In the genomic region with DNA sequence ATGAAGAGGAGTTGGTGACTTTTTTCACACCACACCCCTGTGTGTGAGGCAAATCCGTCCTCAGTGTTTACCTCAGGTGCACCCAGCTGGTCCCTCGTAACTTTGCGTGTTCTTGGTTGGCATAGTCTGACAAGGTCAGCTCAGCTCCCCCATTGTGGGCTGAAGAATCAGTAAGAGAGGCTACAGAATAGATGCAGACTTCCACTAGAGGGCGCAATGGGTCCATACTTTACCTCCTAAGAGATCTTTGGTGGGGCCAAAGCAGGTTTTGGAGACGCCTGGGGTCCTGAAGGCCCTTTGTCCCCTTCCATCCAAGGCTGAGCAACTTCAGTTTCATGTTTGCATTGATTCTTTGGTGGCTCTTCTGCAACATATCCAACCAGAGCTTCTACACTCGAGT, we compare ENCODE assay signal across 10 mouse cellular contexts. TPM values are rescaled to one million over a fixed set of nuclear protein-coding genes. Genes with fewer than 3 reads are reported as not detected.
DNase-seq lines count a peak whose midpoint lies in the region; ATAC-seq and TF ChIP-seq lines count a peak whose summit lies in the region.
"Had no signal": no experiment of that assay in that cellular context is flagged by ENCODE, and none has a peak within 500 bp of the region (broad histone marks: within the 10 kb centered on the region; RNA-seq: fewer than 3 reads in every experiment).

No protein-coding gene starts in this region.

- WGBS in neural tube, embryonic 15.5 days: 23% methylated on average over 6 of the region's 6 CpGs
- 15% methylated on average over 6 of the region's 6 CpGs for WGBS in hindbrain, postnatal 0 days
- WGBS in limb, embryonic 11.5 days: 26% methylated on average over 6 of the region's 6 CpGs

- no peak for ATAC-seq in neural tube, embryonic 15.5 days (ENCODE audit: low FRiP score)
- 0 out of 2 replicates have a peak, but pooled peaks have one; percentile 52 for ATAC-seq in hindbrain, postnatal 0 days
- no peak for ATAC-seq in limb, embryonic 11.5 days (ENCODE audit: insufficient number of reproducible peaks, low FRiP score, low TSS enrichment, low read depth)

- no peaks in the 10 kb centered on the region for H3K4me1 ChIP-seq in neural tube, embryonic 15.5 days
- H3K4me1 ChIP-seq in hindbrain, postnatal 0 days (ENCODE audit: insufficient read depth, low read length): no peaks in the 10 kb centered on the region
- H3K4me1 ChIP-seq in limb, embryonic 11.5 days (ENCODE audit: control insufficient read depth, insufficient read depth, low read length): no peaks in the 10 kb centered on the region

- H3K9me3 ChIP-seq in neural tube, embryonic 15.5 days (replicated peaks): no peaks in the 10 kb centered on the region
- no peaks in the 10 kb centered on the region for H3K9me3 ChIP-seq in hindbrain, postnatal 0 days (ENCODE audit: low read length)
- no peaks in the 10 kb centered on the region for H3K9me3 ChIP-seq in limb, embryonic 11.5 days (ENCODE audit: control insufficient read depth, low read length)

- no peak overlapping the region for H3K9ac ChIP-seq in neural tube, embryonic 15.5 days (replicated peaks)
- no peak overlapping the region for H3K9ac ChIP-seq in hindbrain, postnatal 0 days (replicated peaks; ENCODE audit: low read length)
- H3K9ac ChIP-seq in limb, embryonic 11.5 days (ENCODE audit: low read length): no peak overlapping the region

- no peak overlapping the region for H3K27ac ChIP-seq in neural tube, embryonic 15.5 days (replicated peaks)
- no peak overlapping the region for H3K27ac ChIP-seq in hindbrain, postnatal 0 days
- H3K27ac ChIP-seq in limb, embryonic 11.5 days (replicated peaks; ENCODE audit: low read depth, low read length): no peak overlapping the region

- peak; percentile 60 for DNase-seq in neural tube, embryonic 10.5 days (ENCODE audit: extremely low spot score, low spot score)
- DNase-seq in ZHBTc4 (ENCODE audit: low read depth, low spot score): peak; percentile 85
- peak; percentile 88 to 93 for DNase-seq in cerebellum, postnatal 14 days
- peak; percentile 91 for DNase-seq in hindbrain, postnatal 0 days (ENCODE audit: low spot score)
- peak; percentile 79 for DNase-seq in limb, embryonic 11.5 days (ENCODE audit: low spot score)
- DNase-seq in right cerebral cortex, postnatal 14 days: peak; percentile 79
- DNase-seq in urinary bladder, postnatal 4 days (ENCODE audit: low spot score in 2 of 2): no peak

- no peak overlapping the region for H3K4me3 ChIP-seq in neural tube, embryonic 15.5 days (replicated peaks)
- no peak overlapping the region for H3K4me3 ChIP-seq in hindbrain, postnatal 0 days (ENCODE audit: low read length)
- no peak overlapping the region for H3K4me3 ChIP-seq in limb, embryonic 11.5 days (ENCODE audit: low read depth, low read length)

- no peak overlapping the region for H3K4me2 ChIP-seq in neural tube, embryonic 15.5 days
- no peak overlapping the region for H3K4me2 ChIP-seq in hindbrain, postnatal 0 days (ENCODE audit: low read depth, low read length)
- no peak overlapping the region for H3K4me2 ChIP-seq in limb, embryonic 11.5 days (ENCODE audit: low read depth, severe bottlenecking)

- H3K27me3 ChIP-seq in neural tube, embryonic 15.5 days (replicated peaks): no peaks in the 10 kb centered on the region
- H3K27me3 ChIP-seq in hindbrain, postnatal 0 days (ENCODE audit: insufficient read depth, low read length): no peaks in the 10 kb centered on the region
- 0 out of 2 replicates have a peak, but pooled peaks cover 2% of the 10 kb centered on the region for H3K27me3 ChIP-seq in limb, embryonic 11.5 days (ENCODE audit: control insufficient read depth, insufficient read depth, low read length)

- peak; percentile 90 for TF ChIP-seq CTCF in hindbrain, postnatal 0 days (IDR thresholded peaks at IDR 0.05; ENCODE audit: low read depth)

- no peaks in the 10 kb centered on the region for H3K36me3 ChIP-seq in neural tube, embryonic 15.5 days
- no peaks in the 10 kb centered on the region for H3K36me3 ChIP-seq in hindbrain, postnatal 0 days (ENCODE audit: insufficient read depth, low read length)
- no peaks in the 10 kb centered on the region for H3K36me3 ChIP-seq in limb, embryonic 11.5 days (ENCODE audit: control insufficient read depth, insufficient read depth, low read length)

RNA-seq across cellular contexts. Expression of a gene that starts 39.2 kb away (rescaled TPM):
- polyA plus RNA-seq in neural tube, embryonic 15.5 days (2015; fragmentation: Nextera tagmentation; extraction: Ambion mirVana): 0.09 TPM in 1 of 2 replicates, not detected in the other
- total RNA-seq in hindbrain, postnatal 0 days (2014; rRNA removed): under 0.01 TPM in 1 of 2 replicates, not detected in the other
- 0.04 TPM in 1 of 2 replicates, not detected in the other for polyA plus RNA-seq in hindbrain, postnatal 0 days (2015; fragmentation: Nextera tagmentation; extraction: Ambion mirVana)
- polyA plus RNA-seq in limb, embryonic 11.5 days (2014; fragmentation: Nextera tagmentation; extraction: Ambion mirVana): 0.09 TPM in 1 of 2 replicates, not detected in the other
- polyA plus RNA-seq: heart, embryonic 16.5 days; neural tube, embryonic 14.5 days had no signal

RNA-seq across cellular contexts. Expression of a gene that starts 41.6 kb away (rescaled TPM):
- 2.1 and 5.0 TPM in 2 replicates for polyA plus RNA-seq in neural tube, embryonic 15.5 days (2015; fragmentation: Nextera tagmentation; extraction: Ambion mirVana)
- 1.7 TPM in 1 of 2 replicates, not detected in the other for total RNA-seq in hindbrain, postnatal 0 days (2014; rRNA removed)
- 1.5 and 1.6 TPM in 2 replicates for polyA plus RNA-seq in hindbrain, postnatal 0 days (2015; fragmentation: Nextera tagmentation; extraction: Ambion mirVana)
- polyA plus RNA-seq in limb, embryonic 11.5 days (2014; fragmentation: Nextera tagmentation; extraction: Ambion mirVana): 3.4 and 3.6 TPM in 2 replicates

Comparison
In these comparisons a context has a peak if more than half of its experiments do, and no peak if none do; other contexts are left out.
1. DNase-seq: peak in neural tube, embryonic 10.5 days (single experiment), ZHBTc4 (single experiment), cerebellum, postnatal 14 days (2 of 2), hindbrain, postnatal 0 days (single experiment), limb, embryonic 11.5 days (single experiment) and right cerebral cortex, postnatal 14 days (single experiment); none in urinary bladder, postnatal 4 days (0 of 2).